Mouse (Mus musculus) stomach, postnatal 0 days (tissue): ENCODE data around the gene Gm38392.

ENCODE experiments used
- CTCF ChIP-seq: IDR thresholded peaks from 2 replicates; pipeline ENCODE4 v1.5.1; 2016; ENCODE audit warnings: antibody characterized with exemption, low read depth, mild to moderate bottlenecking, moderate library complexity
- EP300 ChIP-seq: optimal IDR thresholded peaks from 2 replicates; pipeline ENCODE3; 2016; ENCODE audit warnings: antibody characterized with exemption

- TF ChIP-seq CTCF (no peak), EP300 (no peak)
Observed at GRCm38 (mm10) chr3:88203456-88203855, 83.6 kb downstream of the Gm38392 start.
